Mouse (Mus musculus) E14TG2a.4 (cell line): ENCODE measurements around the gene Rpl29.
A peak's percentile ranks its signal among the peaks of the same experiment; 100 is the strongest.

Source experiments
- CTCF ChIP-seq: conservative IDR thresholded peaks from 2 replicates; pipeline ENCODE4 v1.5.1; 2014; ENCODE audit warnings: low read length
- NANOG ChIP-seq: IDR thresholded peaks from 2 replicates; pipeline ENCODE4 v1.6.1; 2014; ENCODE audit warnings: borderline replicate concordance, low read length, mixed read lengths

GRCm38 (mm10) chr9:106409096-106409495, 20.2 kb upstream of the Rpl29 start:
- TF ChIP-seq CTCF, result peak; percentile 38; the same call in 1 of the 2 replicates
- TF ChIP-seq NANOG, result no peak
